Comparison of ENCODE assay signal across 14 mouse cellular contexts in genomic region chr17:52649186-52649585, GRCm38 (mm10). TPM values are rescaled to one million over a fixed set of nuclear protein-coding genes. Genes with fewer than 3 reads are reported as not detected.
DNase-seq lines count a peak whose midpoint lies in the region; ATAC-seq and TF ChIP-seq lines count a peak whose summit lies in the region.
"Had no signal": no experiment of that assay in that cellular context is flagged by ENCODE, and none has a peak within 500 bp of the region (broad histone marks: within the 10 kb centered on the region; RNA-seq: fewer than 3 reads in every experiment).

No protein-coding gene starts in this region.

- no peaks in the 10 kb centered on the region for H3K4me1 ChIP-seq in embryonic facial prominence, embryonic 11.5 days (ENCODE audit: control insufficient read depth, insufficient read depth, low read length)
- H3K4me1 ChIP-seq in embryonic facial prominence, embryonic 10.5 days: no peaks in the 10 kb centered on the region
- no peaks in the 10 kb centered on the region for H3K4me1 ChIP-seq in liver, adult 2 months (ENCODE audit: control insufficient read depth, insufficient read depth, low read length)
- H3K4me1 ChIP-seq: limb, embryonic 13.5 days; megakaryocyte, embryonic 14.5 days had no signal

- H3K79me2 ChIP-seq in liver, adult 2 months (ENCODE audit: control insufficient read depth, insufficient read depth, low read length): no peaks in the 10 kb centered on the region

- no peak overlapping the region for H3K4me2 ChIP-seq in embryonic facial prominence, embryonic 11.5 days (ENCODE audit: low read depth, low read length)
- H3K4me2 ChIP-seq: limb, embryonic 13.5 days had no signal

- H3K9ac ChIP-seq in embryonic facial prominence, embryonic 11.5 days (replicated peaks; ENCODE audit: low read length): no peak overlapping the region
- no peak overlapping the region for H3K9ac ChIP-seq in liver, adult 2 months (ENCODE audit: low read depth, low read length)
- H3K9ac ChIP-seq: limb, embryonic 13.5 days had no signal

- no peaks in the 10 kb centered on the region for H3K27me3 ChIP-seq in embryonic facial prominence, embryonic 11.5 days (ENCODE audit: control insufficient read depth, insufficient read depth, low read length)
- H3K27me3 ChIP-seq in embryonic facial prominence, embryonic 10.5 days (replicated peaks; ENCODE audit: low read depth, poor library complexity, severe bottlenecking): no peaks in the 10 kb centered on the region
- H3K27me3 ChIP-seq in liver, adult 2 months (ENCODE audit: control insufficient read depth, insufficient read depth, low read length): no peaks in the 10 kb centered on the region
- H3K27me3 ChIP-seq: CH12.LX; limb, embryonic 13.5 days; megakaryocyte, embryonic 14.5 days had no signal

- H3K27ac ChIP-seq in embryonic facial prominence, embryonic 11.5 days (replicated peaks; ENCODE audit: low read depth, low read length): no peak overlapping the region
- no peak overlapping the region for H3K27ac ChIP-seq in embryonic facial prominence, embryonic 10.5 days (replicated peaks)
- no peak overlapping the region for H3K27ac ChIP-seq in liver, adult 2 months (replicated peaks; ENCODE audit: insufficient read depth, low read depth, low read length)
- H3K27ac ChIP-seq: limb, embryonic 13.5 days had no signal

- TF ChIP-seq CTCF in liver, adult 2 months (IDR thresholded peaks at IDR 0.05; ENCODE audit: low read depth, low read length): peak; percentile 16; the same call in 1 of the 2 replicates

- no peak overlapping the region for H3K4me3 ChIP-seq in embryonic facial prominence, embryonic 11.5 days (ENCODE audit: low read depth, low read length)
- no peak overlapping the region for H3K4me3 ChIP-seq in embryonic facial prominence, embryonic 10.5 days
- no peak overlapping the region for H3K4me3 ChIP-seq in liver, adult 2 months (ENCODE audit: insufficient read depth, low read depth, low read length)
- H3K4me3 ChIP-seq: limb, embryonic 13.5 days; megakaryocyte, embryonic 14.5 days had no signal

- TF ChIP-seq POLR2A in liver, adult 2 months (IDR thresholded peaks at IDR 0.05; ENCODE audit: extremely low read depth, insufficient read depth, low read length): no peak

- no peaks in the 10 kb centered on the region for H3K36me3 ChIP-seq in embryonic facial prominence, embryonic 11.5 days (replicated peaks; ENCODE audit: control insufficient read depth, insufficient read depth, low read depth, low read length)
- H3K36me3 ChIP-seq in embryonic facial prominence, embryonic 10.5 days (replicated peaks): no peaks in the 10 kb centered on the region
- no peaks in the 10 kb centered on the region for H3K36me3 ChIP-seq in liver, adult 2 months (ENCODE audit: control insufficient read depth, insufficient read depth, low read length)
- H3K36me3 ChIP-seq: limb, embryonic 13.5 days had no signal

- DNase-seq in embryonic facial prominence, embryonic 11.5 days (ENCODE audit: low spot score): peak; percentile 13
- no peak for DNase-seq in embryonic facial prominence, embryonic 10.5 days (ENCODE audit: low spot score)
- DNase-seq in liver, adult 2 months (ENCODE audit: extremely low read depth, low read depth, low spot score): no peak
- no peak for DNase-seq in liver
- peak; percentile 77 for DNase-seq in R1 (ENCODE audit: low read depth, low spot score)
- DNase-seq in thymus, postnatal 0 days (ENCODE audit: low spot score): peak; percentile 13
- no peak for DNase-seq in frontal cortex, postnatal 36 days (ENCODE audit: low spot score in 2 of 2)
- DNase-seq in urinary bladder, postnatal 4 days (ENCODE audit: low spot score in 2 of 2): no peak

- H3K9me3 ChIP-seq in embryonic facial prominence, embryonic 11.5 days (replicated peaks; ENCODE audit: control insufficient read depth, low read length): no peaks in the 10 kb centered on the region
- H3K9me3 ChIP-seq in embryonic facial prominence, embryonic 10.5 days: no peaks in the 10 kb centered on the region
- H3K9me3 ChIP-seq: limb, embryonic 13.5 days; megakaryocyte, embryonic 14.5 days had no signal

- no peak for ATAC-seq in embryonic facial prominence, embryonic 11.5 days (replicated peaks; ENCODE audit: insufficient number of reproducible peaks, low FRiP score, low TSS enrichment, low read depth)
- ATAC-seq: forebrain, embryonic 14.5 days had no signal

RNA-seq across cellular contexts. Expression of gene Kcnh8, which starts 46.7 kb away (rescaled TPM):
- polyA plus RNA-seq in embryonic facial prominence, embryonic 11.5 days (2014; fragmentation: Nextera tagmentation; extraction: Ambion mirVana): 0.88 and 1.6 TPM in 2 replicates
- polyA plus RNA-seq in embryonic facial prominence, embryonic 10.5 days (2016; fragmentation: Nextera tagmentation; extraction: Ambion mirVana): 0.38 and 0.61 TPM in 2 replicates
- not detected in 2 replicates for total RNA-seq in liver, adult 2 months (2014; rRNA removed)
- not detected in 2 replicates for polyA plus RNA-seq in liver, adult 2 months (2012; rRNA removed)
- polyA plus RNA-seq in thymus, postnatal 0 days (2015; fragmentation: Nextera tagmentation; extraction: Ambion mirVana): 0.04 and 0.12 TPM in 2 replicates
- total RNA-seq: CH12.LX; common myeloid progenitor, adult 5-6 weeks had no signal
- polyA plus RNA-seq: heart, postnatal 0 days had no signal

Comparison
In these comparisons a context has a peak if more than half of its experiments do, and no peak if none do; other contexts are left out.
1. DNase-seq: peak in embryonic facial prominence, embryonic 11.5 days (single experiment), R1 (single experiment) and thymus, postnatal 0 days (single experiment); none in embryonic facial prominence, embryonic 10.5 days (single experiment), liver, adult 2 months (single experiment), liver (single experiment), frontal cortex, postnatal 36 days (0 of 2) and urinary bladder, postnatal 4 days (0 of 2).